Mouse (Mus musculus): ENCODE results near the gene Adipoq. TPM values are rescaled to one million over a fixed set of nuclear protein-coding genes. Genes with fewer than 3 reads are reported as not detected.

Adipoq gene
- total and polyA plus RNA-seq, 3 experiments: 0.16 TPM; not detected in 2

DNA sequence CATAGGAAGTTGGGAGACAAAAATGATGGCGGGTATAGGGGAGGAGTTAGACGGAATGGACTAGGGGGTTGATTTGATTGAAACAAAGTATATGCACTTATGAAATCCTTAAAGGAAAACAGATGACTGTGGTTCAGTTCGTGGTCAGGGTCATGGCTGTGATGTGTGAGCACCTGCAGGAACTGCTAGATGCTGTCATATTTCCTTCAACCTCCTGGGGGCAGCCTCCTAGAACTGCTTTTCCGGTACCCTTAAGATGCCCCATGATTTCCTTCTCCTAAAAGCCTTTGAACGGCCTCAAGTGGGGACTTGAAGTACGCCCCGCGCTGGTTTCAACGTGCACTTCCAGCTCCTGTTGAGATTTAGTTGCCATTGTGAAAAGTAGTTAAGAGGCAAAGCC lies 19.1 kb downstream of the Adipoq start:
- H3K36me3 ChIP-seq (replicated peaks): no peaks in the 10 kb centered on the region
- DNase-seq (ENCODE audit: low spot score) (no peak), ATAC-seq (ENCODE audit: extremely low read depth, insufficient number of reproducible peaks, low FRiP score, poor library complexity, severe bottlenecking) (no peak)
- H3K4me1 ChIP-seq (ENCODE audit: insufficient read depth, low read depth, low read length): no peaks in the 10 kb centered on the region
- H3K9me3 ChIP-seq (replicated peaks): no peaks in the 10 kb centered on the region
- H3K27me3 ChIP-seq (ENCODE audit: insufficient read depth, low read length): peaks cover 8% of the 10 kb centered on the region
- no peak overlapping the region for H3K4me3 ChIP-seq (ENCODE audit: low read depth, low read length)
- TF ChIP-seq GATA1 (IDR thresholded peaks at IDR 0.05; ENCODE audit: borderline replicate concordance, low read length) (no peak), POLR2AphosphoS5 (IDR thresholded peaks at IDR 0.05; ENCODE audit: insufficient replicate concordance, low read depth, low read length) (no peak), TAL1 (conservative IDR thresholded peaks at IDR 0.05; ENCODE audit: low read depth, low read length) (no peak), GATA2 (IDR thresholded peaks at IDR 0.05; ENCODE audit: borderline replicate concordance, low read depth, low read length) (no peak), CTCF (IDR thresholded peaks at IDR 0.05; ENCODE audit: low read depth, low read length) (no peak)

GRCm38 (mm10) chr16:23166646-23167045 lies 20.3 kb downstream of the Adipoq start:
- no peaks in the 10 kb centered on the region for H3K36me3 ChIP-seq (replicated peaks)
- no peaks in the 10 kb centered on the region for H3K9me3 ChIP-seq (replicated peaks)
- no peak for DNase-seq (ENCODE audit: low spot score)
- H3K4me3 ChIP-seq (ENCODE audit: low read depth, low read length): no peak overlapping the region
- H3K27me3 ChIP-seq (ENCODE audit: insufficient read depth, low read length): peaks cover 6% of the 10 kb centered on the region
- TF ChIP-seq GATA1 (IDR thresholded peaks at IDR 0.05; ENCODE audit: borderline replicate concordance, low read length) (no peak), GATA2 (IDR thresholded peaks at IDR 0.05; ENCODE audit: borderline replicate concordance, low read depth, low read length) (no peak), POLR2AphosphoS5 (IDR thresholded peaks at IDR 0.05; ENCODE audit: insufficient replicate concordance, low read depth, low read length) (no peak)
- no peaks in the 10 kb centered on the region for H3K4me1 ChIP-seq (ENCODE audit: insufficient read depth, low read depth, low read length)
- no peak for ATAC-seq (ENCODE audit: extremely low read depth, insufficient number of reproducible peaks, low FRiP score, poor library complexity, severe bottlenecking)

DNA sequence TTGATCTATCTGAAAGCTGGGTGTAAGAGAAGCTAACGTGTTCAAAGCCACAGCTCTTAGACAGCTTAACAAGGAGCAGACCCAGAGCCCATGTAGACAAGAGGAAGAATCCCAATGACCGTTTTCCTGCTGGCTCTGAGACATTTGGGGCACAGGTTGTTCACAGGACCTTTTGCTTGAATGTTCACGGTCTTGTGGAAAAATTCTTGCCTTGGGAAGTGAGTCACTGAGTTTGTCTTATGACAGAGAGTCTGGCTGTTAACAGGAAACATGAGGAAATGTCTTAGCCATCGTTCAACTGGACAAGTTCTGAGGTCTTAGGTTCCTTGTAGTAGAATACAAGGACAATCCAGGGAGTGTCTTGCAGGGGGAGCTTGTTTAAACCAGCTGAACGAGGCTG lies 20.7 kb downstream of the Adipoq start:
- DNase-seq (ENCODE audit: low spot score) (no peak), ATAC-seq (ENCODE audit: extremely low read depth, insufficient number of reproducible peaks, low FRiP score, poor library complexity, severe bottlenecking) (no peak)
- TF ChIP-seq TAL1 (conservative IDR thresholded peaks at IDR 0.05; ENCODE audit: low read depth, low read length): no peak
- TF ChIP-seq GATA1 (IDR thresholded peaks at IDR 0.05; ENCODE audit: borderline replicate concordance, low read length): no peak
- no peak for TF ChIP-seq GATA2 (IDR thresholded peaks at IDR 0.05; ENCODE audit: borderline replicate concordance, low read depth, low read length)
- no peak for TF ChIP-seq CTCF (IDR thresholded peaks at IDR 0.05; ENCODE audit: low read depth, low read length)
- TF ChIP-seq POLR2AphosphoS5 (IDR thresholded peaks at IDR 0.05; ENCODE audit: insufficient replicate concordance, low read depth, low read length): no peak
- no peaks in the 10 kb centered on the region for H3K4me1 ChIP-seq (ENCODE audit: insufficient read depth, low read depth, low read length)
- H3K4me3 ChIP-seq (ENCODE audit: low read depth, low read length): no peak overlapping the region
- peaks cover 3% of the 10 kb centered on the region; the same call in 1 of the 2 replicates for H3K27me3 ChIP-seq (ENCODE audit: insufficient read depth, low read length)
- no peaks in the 10 kb centered on the region for H3K36me3 ChIP-seq (replicated peaks)
- H3K9me3 ChIP-seq (replicated peaks): no peaks in the 10 kb centered on the region

DNA sequence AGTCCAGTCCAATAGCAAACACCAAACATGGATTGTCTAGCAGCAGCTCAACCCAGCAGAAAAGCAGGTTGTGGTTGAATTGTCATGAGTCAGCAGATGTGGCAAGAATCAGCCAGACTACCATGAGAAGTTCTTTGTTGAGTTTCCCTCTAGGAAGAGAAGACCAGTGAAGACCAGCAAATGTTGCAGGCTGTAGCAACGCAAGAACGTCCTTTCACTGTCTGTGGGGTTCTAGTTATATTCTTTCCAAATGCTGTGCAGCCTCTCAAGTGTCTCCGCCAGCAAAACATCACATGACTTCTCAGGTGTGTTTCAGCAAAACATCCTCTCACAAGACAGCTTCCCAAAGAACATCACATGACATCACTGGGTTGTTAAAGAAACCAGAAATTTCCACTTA lies 24.5 kb downstream of the Adipoq start:
- ATAC-seq (ENCODE audit: extremely low read depth, insufficient number of reproducible peaks, low FRiP score, poor library complexity, severe bottlenecking) (no peak), DNase-seq (ENCODE audit: low spot score) (no peak)
- Histone ChIP-seq H3K27me3 (ENCODE audit: insufficient read depth, low read length) (no peaks in the 10 kb centered on the region; the same call in 1 of the 2 replicates), H3K36me3 (replicated peaks) (no peaks in the 10 kb centered on the region), H3K4me1 (ENCODE audit: insufficient read depth, low read depth, low read length) (no peaks in the 10 kb centered on the region), H3K9me3 (replicated peaks) (0 out of 2 replicates have a peak, but pooled peaks cover 2% of the 10 kb centered on the region), H3K4me3 (ENCODE audit: low read depth, low read length) (no peak overlapping the region)
- TF ChIP-seq CTCF (IDR thresholded peaks at IDR 0.05; ENCODE audit: low read depth, low read length): no peak
- no peak for TF ChIP-seq GATA1 (IDR thresholded peaks at IDR 0.05; ENCODE audit: borderline replicate concordance, low read length)
- no peak for TF ChIP-seq GATA2 (IDR thresholded peaks at IDR 0.05; ENCODE audit: borderline replicate concordance, low read depth, low read length)
- TF ChIP-seq POLR2AphosphoS5 (IDR thresholded peaks at IDR 0.05; ENCODE audit: insufficient replicate concordance, low read depth, low read length): no peak
- no peak for TF ChIP-seq TAL1 (conservative IDR thresholded peaks at IDR 0.05; ENCODE audit: low read depth, low read length)

DNA sequence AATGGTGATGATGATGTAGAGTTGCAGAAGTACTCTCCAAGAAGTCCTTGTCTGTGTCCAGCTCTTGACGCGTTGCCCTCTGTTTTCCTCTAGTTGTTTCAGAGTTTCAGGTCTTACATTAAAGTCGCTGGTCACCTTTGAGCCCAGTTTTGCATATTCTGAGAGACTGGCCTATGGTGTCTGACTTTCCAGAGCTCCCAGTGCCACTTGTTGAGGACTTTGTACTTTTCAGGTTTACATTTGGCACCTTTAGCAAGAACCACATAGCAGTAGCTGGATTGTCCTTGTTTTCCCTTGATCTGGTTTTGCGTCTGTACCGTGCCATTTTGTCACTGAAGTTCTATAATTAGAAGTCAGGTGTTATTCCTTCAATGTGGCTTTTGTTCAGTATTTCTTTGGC lies 27.6 kb downstream of the Adipoq start:
- no peak for DNase-seq (ENCODE audit: low spot score)

DNA sequence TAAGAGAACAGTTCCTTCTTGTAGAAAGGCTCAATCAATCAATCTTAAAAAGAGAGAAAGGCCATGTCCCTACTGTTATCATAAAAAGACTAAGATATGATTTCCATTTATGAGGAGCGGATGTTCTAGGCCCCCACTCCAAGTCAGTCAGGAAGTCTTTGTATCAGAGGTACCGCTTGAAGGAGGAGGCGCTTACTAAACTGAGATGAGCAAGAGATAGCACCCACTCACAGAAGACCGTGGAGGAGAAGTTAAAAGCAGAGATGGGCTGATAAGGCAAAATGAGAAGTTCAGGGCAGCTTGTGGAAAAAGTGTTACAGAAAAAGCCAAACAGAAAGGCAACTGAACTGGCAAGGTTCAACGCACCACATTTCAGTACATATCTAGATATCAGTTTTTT lies 28.5 kb downstream of the Adipoq start:
- 0 out of 2 replicates have a peak, but pooled peaks cover 2% of the 10 kb centered on the region for H3K9me3 ChIP-seq (replicated peaks)
- DNase-seq (ENCODE audit: low spot score) (no peak), ATAC-seq (ENCODE audit: extremely low read depth, insufficient number of reproducible peaks, low FRiP score, poor library complexity, severe bottlenecking) (peak; percentile 85)
- H3K27me3 ChIP-seq (ENCODE audit: insufficient read depth, low read length): no peaks in the 10 kb centered on the region; the same call in 1 of the 2 replicates
- no peaks in the 10 kb centered on the region for H3K36me3 ChIP-seq (replicated peaks)
- no peak for TF ChIP-seq POLR2AphosphoS5 (IDR thresholded peaks at IDR 0.05; ENCODE audit: insufficient replicate concordance, low read depth, low read length)
- TF ChIP-seq GATA2 (IDR thresholded peaks at IDR 0.05; ENCODE audit: borderline replicate concordance, low read depth, low read length): no peak
- H3K4me1 ChIP-seq (ENCODE audit: insufficient read depth, low read depth, low read length): peaks cover 5% of the 10 kb centered on the region; the same call in 1 of the 2 replicates
- H3K4me3 ChIP-seq (ENCODE audit: low read depth, low read length): no peak overlapping the region

More for the DNA sequence above, 27.6 kb downstream of the Adipoq start:
- Histone ChIP-seq H3K4me3 (ENCODE audit: low read depth, low read length) (no peak overlapping the region), H3K27me3 (ENCODE audit: insufficient read depth, low read length) (no peaks in the 10 kb centered on the region; the same call in 1 of the 2 replicates), H3K4me1 (ENCODE audit: insufficient read depth, low read depth, low read length) (peaks cover 5% of the 10 kb centered on the region; the same call in 1 of the 2 replicates), H3K36me3 (replicated peaks) (no peaks in the 10 kb centered on the region), H3K9me3 (replicated peaks) (0 out of 2 replicates have a peak, but pooled peaks cover 2% of the 10 kb centered on the region)
- TF ChIP-seq CTCF (IDR thresholded peaks at IDR 0.05; ENCODE audit: low read depth, low read length) (no peak), POLR2AphosphoS5 (IDR thresholded peaks at IDR 0.05; ENCODE audit: insufficient replicate concordance, low read depth, low read length) (no peak)
- ATAC-seq (ENCODE audit: extremely low read depth, insufficient number of reproducible peaks, low FRiP score, poor library complexity, severe bottlenecking): no peak

GRCm38 (mm10) chr16:23175956-23176355 lies 29.6 kb downstream of the Adipoq start:
- no peak for DNase-seq (ENCODE audit: low spot score)
- no peak overlapping the region for H3K4me3 ChIP-seq (ENCODE audit: low read depth, low read length)
- TF ChIP-seq GATA1 (IDR thresholded peaks at IDR 0.05; ENCODE audit: borderline replicate concordance, low read length) (no peak), GATA2 (IDR thresholded peaks at IDR 0.05; ENCODE audit: borderline replicate concordance, low read depth, low read length) (no peak)
- H3K4me1 ChIP-seq (ENCODE audit: insufficient read depth, low read depth, low read length): peaks cover 5% of the 10 kb centered on the region; the same call in 1 of the 2 replicates
- H3K9me3 ChIP-seq (replicated peaks): 0 out of 2 replicates have a peak, but pooled peaks cover 2% of the 10 kb centered on the region
- no peaks in the 10 kb centered on the region for H3K27me3 ChIP-seq (ENCODE audit: insufficient read depth, low read length)
- no peaks in the 10 kb centered on the region for H3K36me3 ChIP-seq (replicated peaks)
- no peak for ATAC-seq (ENCODE audit: extremely low read depth, insufficient number of reproducible peaks, low FRiP score, poor library complexity, severe bottlenecking)
